Mouse (Mus musculus) MEL (cell line): ENCODE data around the gene Sorbs1. TPM values are rescaled to one million over a fixed set of nuclear protein-coding genes. Genes with fewer than 3 reads are reported as not detected.

Source experiments
- DNase-seq: peaks from one replicate; pipeline ENCODE4 v3.0.0; 2011; ENCODE audit warnings: low read depth, low spot score
- H3K27ac ChIP-seq: 2 replicates; pipeline ENCODE4 v1.5.1; 2012; ENCODE audit warnings: low read depth, mild to moderate bottlenecking, control low read depth, low read length, moderate library complexity; ENCODE audit not compliant: control insufficient read depth
- H3K27me3 ChIP-seq, 2 experiments: fragments of 150-350 bp in 1 of 2; sonication (generic) in 1 of 2; 2 replicates each; pipeline ENCODE4 v1.6.1; 2012; ENCODE audit warnings: low read length in 2 of 2, mild to moderate bottlenecking in 2 of 2, improper control_type of control experiment in 1 of 2, moderate library complexity in 1 of 2; ENCODE audit not compliant: insufficient read depth in 2 of 2, control insufficient read depth in 1 of 2
- H3K36me3 ChIP-seq, 2 experiments: 2 replicates each; pipeline ENCODE4 v1.6.1; 2012 to 2014; ENCODE audit warnings: low read length in 2 of 2, improper control_type of control experiment in 1 of 2, inconsistent platforms in 1 of 2, mild to moderate bottlenecking in 1 of 2; ENCODE audit not compliant: insufficient read depth in 2 of 2, control insufficient read depth in 1 of 2
- H3K4me1 ChIP-seq, 2 experiments: fragments of 150-350 bp in 1 of 2; sonication (generic) in 1 of 2; 2 replicates each; pipeline ENCODE4 v1.6.1; 2012; ENCODE audit warnings: low read length in 2 of 2, improper control_type of control experiment in 1 of 2, mild to moderate bottlenecking in 1 of 2; ENCODE audit not compliant: insufficient read depth in 2 of 2, control insufficient read depth in 1 of 2
- H3K4me3 ChIP-seq, 2 experiments: fragments of 150-350 bp in 1 of 2; sonication (generic) in 1 of 2; 2 replicates each; pipeline ENCODE4 v1.5.1; 2012; ENCODE audit warnings: low read depth in 2 of 2, low read length in 2 of 2, mild to moderate bottlenecking in 2 of 2, moderate library complexity in 2 of 2, control low read depth in 1 of 2, improper control_type of control experiment in 1 of 2; ENCODE audit not compliant: control insufficient read depth in 1 of 2, insufficient read depth in 1 of 2
- H3K79me2 ChIP-seq: 2 replicates; pipeline ENCODE4 v1.6.1; 2012; ENCODE audit warnings: mild to moderate bottlenecking, low read length, moderate library complexity; ENCODE audit not compliant: control insufficient read depth, poor library complexity, insufficient read depth
- H3K9ac ChIP-seq: 2 replicates; pipeline ENCODE4 v1.6.1; 2012; ENCODE audit warnings: low read depth, mild to moderate bottlenecking, control low read depth, low read length, moderate library complexity; ENCODE audit not compliant: control insufficient read depth, poor library complexity, severe bottlenecking
- H3K9me3 ChIP-seq: fragments of 150-350 bp; sonication (generic); replicated peaks from 2 replicates; pipeline ENCODE4 v1.6.1; 2012; ENCODE audit warnings: mild to moderate bottlenecking, low read length, improper control_type of control experiment, moderate library complexity; ENCODE audit not compliant: insufficient read depth
- BHLHE40 ChIP-seq: IDR thresholded peaks from 2 replicates; pipeline ENCODE4 v1.6.1; 2012; ENCODE audit warnings: low read depth, mild to moderate bottlenecking, inconsistent platforms, low read length, improper control_type of control experiment, borderline replicate concordance
- CHD1 ChIP-seq: IDR thresholded peaks from 2 replicates; pipeline ENCODE4 v1.6.1; 2012; ENCODE audit warnings: low read depth, mild to moderate bottlenecking, inconsistent platforms, low read length, improper control_type of control experiment
- CTCF ChIP-seq, 3 experiments: IDR thresholded peaks in 2 of 3; conservative IDR thresholded peaks in 1 of 3; 2 replicates each; pipeline ENCODE4 v1.5.1; 2011 to 2012; ENCODE audit warnings: low read length in 3 of 3, low read depth in 2 of 3, mild to moderate bottlenecking in 2 of 3, improper control_type of control experiment in 1 of 3, inconsistent platforms in 1 of 3, mixed read lengths in 1 of 3, moderate library complexity in 1 of 3; ENCODE audit not compliant: control insufficient read depth in 1 of 3, insufficient read depth in 1 of 3, poor library complexity in 1 of 3, severe bottlenecking in 1 of 3
- ELF1 ChIP-seq: IDR thresholded peaks from 2 replicates; pipeline ENCODE4 v1.6.1; 2014; ENCODE audit warnings: low read depth, mild to moderate bottlenecking, inconsistent platforms, low read length, improper control_type of control experiment, moderate library complexity
- EP300 ChIP-seq, 2 experiments: IDR thresholded peaks; 2 replicates each; pipeline ENCODE4 v1.6.1; 2011; ENCODE audit warnings: improper control_type of control experiment in 2 of 2, low read length in 2 of 2, low read depth in 1 of 2, mild to moderate bottlenecking in 1 of 2
- GABPA ChIP-seq: IDR thresholded peaks from 2 replicates; pipeline ENCODE4 v1.6.1; 2012; ENCODE audit warnings: low read depth, mild to moderate bottlenecking, inconsistent platforms, low read length, improper control_type of control experiment, moderate library complexity
- GATA1 ChIP-seq: IDR thresholded peaks from 2 replicates; pipeline ENCODE4 v1.6.1; 2011; ENCODE audit warnings: low read depth, low read length, improper control_type of control experiment
- JUND ChIP-seq: IDR thresholded peaks from 2 replicates; pipeline ENCODE4 v1.6.1; 2011; ENCODE audit warnings: low read depth, mild to moderate bottlenecking, improper control_type of control experiment, low read length
- MAFK ChIP-seq: IDR thresholded peaks from 2 replicates; pipeline ENCODE4 v1.6.1; 2011; ENCODE audit warnings: low read depth, mild to moderate bottlenecking, low read length, improper control_type of control experiment, borderline replicate concordance
- MAX ChIP-seq: IDR thresholded peaks from 2 replicates; pipeline ENCODE4 v1.6.1; 2011; ENCODE audit warnings: low read length, improper control_type of control experiment
- MAZ ChIP-seq: IDR thresholded peaks from 2 replicates; pipeline ENCODE4 v1.6.1; 2012; ENCODE audit warnings: low read depth, mild to moderate bottlenecking, inconsistent platforms, low read length, improper control_type of control experiment
- MYC ChIP-seq: IDR thresholded peaks from 2 replicates; pipeline ENCODE4 v1.6.1; 2011; ENCODE audit warnings: low read depth, mild to moderate bottlenecking, low read length, improper control_type of control experiment, moderate library complexity
- POLR2A ChIP-seq, 2 experiments: IDR thresholded peaks; 2 replicates each; pipeline ENCODE4 v1.6.1; 2011 to 2012; ENCODE audit warnings: low read length in 2 of 2, mild to moderate bottlenecking in 2 of 2, control low read depth in 1 of 2, improper control_type of control experiment in 1 of 2, low read depth in 1 of 2, moderate library complexity in 1 of 2; ENCODE audit not compliant: control insufficient read depth in 1 of 2, insufficient read depth in 1 of 2, poor library complexity in 1 of 2
- POLR2AphosphoS5 ChIP-seq: IDR thresholded peaks from 2 replicates; pipeline ENCODE4 v1.6.1; 2012; ENCODE audit warnings: low read depth, borderline replicate concordance, mild to moderate bottlenecking, inconsistent platforms, low read length, moderate library complexity, mixed read lengths
- RAD21 ChIP-seq: IDR thresholded peaks from 2 replicates; pipeline ENCODE4 v1.6.1; 2011; ENCODE audit warnings: mild to moderate bottlenecking, low read depth, low read length, improper control_type of control experiment
- RCOR1 ChIP-seq: IDR thresholded peaks from 2 replicates; pipeline ENCODE4 v1.6.1; 2012; ENCODE audit warnings: low read depth, mild to moderate bottlenecking, inconsistent platforms, low read length, improper control_type of control experiment
- TAL1 ChIP-seq: IDR thresholded peaks from 2 replicates; pipeline ENCODE4 v1.6.1; 2012; ENCODE audit warnings: mild to moderate bottlenecking, inconsistent platforms, low read length, moderate library complexity, mixed read lengths
- UBTF ChIP-seq: IDR thresholded peaks from 2 replicates; pipeline ENCODE4 v1.6.1; 2012; ENCODE audit warnings: low read depth, mild to moderate bottlenecking, inconsistent platforms, low read length, improper control_type of control experiment, moderate library complexity, borderline replicate concordance; ENCODE audit not compliant: insufficient read depth
- USF2 ChIP-seq, 2 experiments: IDR thresholded peaks; 2 replicates each; pipeline ENCODE4 v1.6.1; 2011 to 2012; ENCODE audit warnings: improper control_type of control experiment in 2 of 2, low read length in 2 of 2, borderline replicate concordance in 1 of 2, inconsistent platforms in 1 of 2, low read depth in 1 of 2, mild to moderate bottlenecking in 1 of 2; ENCODE audit not compliant: insufficient read depth in 1 of 2
- ZKSCAN1 ChIP-seq: IDR thresholded peaks from 2 replicates; pipeline ENCODE4 v1.6.1; 2012; ENCODE audit warnings: low read depth, mild to moderate bottlenecking, inconsistent platforms, low read length, improper control_type of control experiment, moderate library complexity
- ZMIZ1 ChIP-seq: IDR thresholded peaks from 2 replicates; pipeline ENCODE4 v1.6.1; 2012; ENCODE audit warnings: low read depth, mild to moderate bottlenecking, inconsistent platforms, low read length, improper control_type of control experiment, moderate library complexity
- polyA plus RNA-seq, 2 experiments: library from polyadenylated mRNA; stranded (reverse) in 1 of 2; unstranded in 1 of 2; fragments of >175 nt in 1 of 2; fragments of >200 nt in 1 of 2; gene quantifications; 2 replicates each; pipeline versions ENCODE4 v1.2.1 to v1.2.4; 2012; ENCODE audit warnings: low replicate concordance in 2 of 2, low read depth in 1 of 2; ENCODE audit not compliant: insufficient read length in 2 of 2, insufficient read depth in 1 of 2, missing spikeins in 1 of 2
- total RNA-seq: library from RNA; depleted of rRNA; stranded (reverse); fragments of 300-350 nt; gene quantifications from 2 replicates; pipeline ENCODE4 v1.2.3, GENCODE M21; 2012

The Sorbs1 gene
- total and polyA plus RNA-seq, 3 experiments, result 1.3 to 5.3 TPM; not detected in 1

- Histone ChIP-seq H3K4me1 (no peaks in the 10 kb centered on the region), H3K36me3 (no peaks in the 10 kb centered on the region)
These were observed 118.8 kb downstream of the Sorbs1 start for GRCm38 (mm10) chr19:40394555-40395320.

GRCm38 (mm10) chr19:40392795-40393392 is 120.7 kb downstream of the Sorbs1 start:
- Histone ChIP-seq H3K4me1 (no peaks in the 10 kb centered on the region), H3K79me2 (no peaks in the 10 kb centered on the region), H3K4me3 (no peak overlapping the region), H3K9ac (no peak overlapping the region), H3K36me3 (no peaks in the 10 kb centered on the region), H3K27me3 (no peaks in the 10 kb centered on the region), H3K27ac (no peak overlapping the region), H3K9me3 (no peaks in the 10 kb centered on the region)
- DNase-seq, result no peak
- TF ChIP-seq MAZ (no peak), RAD21 (no peak), ZKSCAN1 (no peak), POLR2AphosphoS5 (no peak), TAL1 (no peak), MYC (no peak), GATA1 (no peak), BHLHE40 (no peak), EP300 (IDR thresholded peaks at IDR 0.05; ENCODE audit: low read depth in 1 of 2, low read length in 2 of 2) (no peak), ZMIZ1 (no peak), UBTF (no peak), CHD1 (no peak), RCOR1 (no peak), JUND (no peak), POLR2A (IDR thresholded peaks at IDR 0.05; ENCODE audit: control insufficient read depth in 1 of 2, insufficient read depth in 1 of 2, low read depth in 1 of 2, low read length in 2 of 2, poor library complexity in 1 of 2) (no peak)

More at GRCm38 (mm10) chr19:40394555-40395320, 118.8 kb downstream of the Sorbs1 start:
- no peak overlapping the region for H3K9ac ChIP-seq
- DNase-seq, result no peak
- no peak for TF ChIP-seq GABPA
- TF ChIP-seq MAFK, result no peak
- TF ChIP-seq USF2 (IDR thresholded peaks at IDR 0.05; ENCODE audit: borderline replicate concordance in 1 of 2, insufficient read depth in 1 of 2, low read depth in 1 of 2, low read length in 2 of 2), result no peak
- TF ChIP-seq GATA1, result no peak
- TF ChIP-seq MAX, result no peak
- TF ChIP-seq ELF1, result no peak
- no peak for TF ChIP-seq CTCF (IDR thresholded peaks at IDR 0.05 in 2 of 3, conservative IDR thresholded peaks at IDR 0.05 in 1 of 3; ENCODE audit: control insufficient read depth in 1 of 3, insufficient read depth in 1 of 3, low read depth in 2 of 3, low read length in 3 of 3, poor library complexity in 1 of 3, severe bottlenecking in 1 of 3)
- TF ChIP-seq TAL1, result no peak
- no peak for TF ChIP-seq MAZ
- TF ChIP-seq, all 39 proteins: peak for 0
- Histone ChIP-seq H3K4me3 (no peak overlapping the region), H3K27ac (no peak overlapping the region), H3K79me2 (no peaks in the 10 kb centered on the region), H3K27me3 (no peaks in the 10 kb centered on the region), H3K9me3 (no peaks in the 10 kb centered on the region)
